Mouse (Mus musculus) embryo, embryonic 10 days (tissue): ENCODE data around the gene Pvr.

Source experiments
- DNase-seq: peaks from one replicate; pipeline ENCODE4 v3.0.0-alpha.2; 2015; ENCODE audit warnings: low spot score

Pvr gene

DNA sequence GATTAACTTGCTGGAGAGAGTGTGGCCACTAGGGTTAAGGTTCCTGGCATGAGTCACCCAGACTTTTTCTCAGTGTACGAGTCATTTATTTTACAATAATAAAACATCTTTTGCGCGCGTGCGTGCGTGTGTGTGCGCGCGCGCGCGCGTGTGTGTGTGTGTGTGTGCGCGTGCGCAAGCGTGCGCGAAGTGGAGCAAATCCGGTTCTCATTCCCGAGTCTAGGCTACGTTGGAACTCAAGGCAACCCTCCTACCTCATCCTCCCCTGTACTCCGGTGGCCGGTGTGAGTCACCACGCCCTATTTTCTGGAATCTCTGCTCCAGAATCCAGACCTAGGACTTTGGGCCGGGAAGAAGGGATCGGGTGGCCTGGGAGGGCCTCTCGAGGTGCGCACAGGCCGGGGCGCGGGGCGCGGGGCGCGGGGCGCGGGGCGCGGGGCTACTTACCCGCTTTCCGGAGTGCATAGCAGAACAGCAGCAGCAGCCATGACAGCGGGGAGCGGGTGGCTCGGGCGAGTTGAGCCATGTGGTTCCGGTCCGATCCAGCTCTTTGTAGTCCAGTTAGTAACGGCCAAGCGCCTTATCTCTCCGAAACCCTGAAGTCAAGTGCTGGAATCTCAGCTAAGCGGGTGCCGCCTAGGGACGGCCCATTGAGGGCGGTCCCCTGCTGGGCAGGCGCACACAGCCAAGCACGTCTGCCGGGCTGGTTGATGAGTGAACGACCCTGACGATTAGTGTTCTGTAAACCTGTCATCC lies at the start of gene Pvr:
Pvr (minus strand) TSS at position 655 of the 756 bp plus-strand sequence.
- DNase-seq, result peak; percentile 83

- DNase-seq, result no peak
Measured at GRCm38 (mm10) chr7:19970196-19970595, 49.2 kb upstream of the Pvr start.

DNA sequence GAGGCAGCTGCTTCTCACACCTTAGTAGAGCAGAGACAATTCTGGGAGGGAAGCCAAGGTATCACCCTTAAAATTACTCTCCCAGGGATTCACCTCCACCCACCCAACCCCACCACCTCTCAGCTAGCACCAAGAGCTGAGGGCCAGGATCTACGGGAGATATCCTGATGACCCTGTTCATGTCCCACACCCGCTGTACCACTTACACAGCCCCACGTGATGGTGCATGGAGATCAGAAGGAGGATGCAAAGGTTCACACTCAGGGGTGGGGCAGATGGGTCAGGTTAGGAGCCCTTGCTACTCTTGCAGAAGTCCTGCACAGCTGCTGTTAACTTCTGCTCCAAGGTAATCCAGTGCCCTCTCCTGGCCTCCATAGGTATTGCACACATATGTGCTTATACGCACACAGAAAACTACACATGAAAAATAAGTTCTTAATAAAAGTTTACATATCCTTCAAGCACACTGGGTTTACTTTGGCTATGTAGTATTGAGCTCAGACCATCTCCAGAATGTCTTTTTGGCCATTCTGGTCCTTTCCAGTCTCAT lies 48.7 kb upstream of the Pvr start:
- DNase-seq, result no peak

- no peak for DNase-seq
Measured at GRCm38 (mm10) chr7:19969106-19969505, 48.1 kb upstream of the Pvr start.

DNA sequence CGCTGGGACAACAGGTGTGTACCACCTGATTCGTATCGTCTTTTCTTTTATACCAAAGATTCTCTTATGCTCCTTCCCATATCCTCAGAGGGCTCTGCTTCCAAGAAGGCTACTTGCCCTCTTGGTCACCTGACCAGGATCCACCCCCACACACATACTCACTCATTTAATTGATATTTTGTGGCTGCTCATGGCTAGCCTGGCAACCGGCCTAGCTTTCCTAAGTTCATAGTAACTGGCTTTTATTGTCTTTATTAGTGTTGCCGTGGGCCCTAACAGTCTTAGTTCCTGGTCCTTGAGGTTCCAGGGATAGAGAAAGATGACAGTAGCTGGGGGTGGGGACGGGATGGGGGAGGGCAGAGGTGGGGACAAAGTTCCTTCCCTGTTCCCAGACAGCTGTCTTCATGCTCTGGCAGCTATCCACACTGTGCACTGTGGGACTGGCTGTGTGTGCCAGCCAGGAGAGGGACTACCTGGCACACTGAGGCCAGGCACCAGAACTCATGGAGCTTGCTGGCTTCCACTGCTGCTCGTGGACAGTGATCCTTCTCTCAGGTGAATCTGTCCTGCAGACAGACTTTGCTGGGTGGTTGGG lies 44.1 kb upstream of the Pvr start, which contains the start of gene Ceacam20:
Ceacam20 (plus strand) TSS at position 428 of the 595 bp plus-strand sequence.
- DNase-seq, result no peak

DNA sequence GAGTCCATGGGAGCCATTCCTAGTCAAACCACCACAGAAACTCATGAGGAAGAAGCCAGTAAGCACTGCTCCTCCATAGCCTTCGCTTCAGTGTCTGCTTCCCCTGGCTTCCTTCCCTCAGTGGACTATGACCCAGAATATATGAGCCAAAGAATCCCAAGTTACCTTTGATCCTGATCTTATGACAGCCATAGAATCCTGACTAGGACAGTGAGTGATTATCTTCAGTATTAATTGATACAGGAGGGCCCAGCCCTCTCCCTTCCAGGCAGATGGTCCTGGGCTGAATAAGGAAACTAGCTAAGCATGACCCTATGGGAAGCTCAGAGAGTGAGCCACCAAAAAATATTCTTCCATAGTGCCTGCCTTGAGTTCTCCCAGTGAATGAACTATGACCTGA lies 41.5 kb upstream of the Pvr start:
- no peak for DNase-seq

DNA sequence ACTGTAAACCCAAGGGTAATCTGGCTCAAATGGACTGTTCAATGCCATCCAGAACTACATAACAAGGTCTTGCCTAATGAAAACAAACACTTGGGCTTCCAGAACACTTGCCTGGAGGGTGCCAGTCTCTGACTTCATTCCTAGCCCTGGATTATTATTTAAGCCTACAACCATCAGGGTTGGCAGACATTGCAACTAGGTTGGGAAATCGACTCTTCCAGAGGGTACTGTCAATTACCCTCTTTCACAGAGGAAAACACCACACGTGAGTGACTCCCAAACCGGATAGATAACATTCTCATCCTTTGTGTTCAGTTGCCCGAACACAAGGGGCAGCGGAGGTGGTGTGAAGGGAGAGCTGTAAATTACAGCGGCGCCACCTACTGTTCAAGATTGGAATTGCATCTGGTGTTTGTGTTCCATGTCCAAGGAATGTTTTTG lies 35.4 kb upstream of the Pvr start:
- DNase-seq, result peak; percentile 92

DNA sequence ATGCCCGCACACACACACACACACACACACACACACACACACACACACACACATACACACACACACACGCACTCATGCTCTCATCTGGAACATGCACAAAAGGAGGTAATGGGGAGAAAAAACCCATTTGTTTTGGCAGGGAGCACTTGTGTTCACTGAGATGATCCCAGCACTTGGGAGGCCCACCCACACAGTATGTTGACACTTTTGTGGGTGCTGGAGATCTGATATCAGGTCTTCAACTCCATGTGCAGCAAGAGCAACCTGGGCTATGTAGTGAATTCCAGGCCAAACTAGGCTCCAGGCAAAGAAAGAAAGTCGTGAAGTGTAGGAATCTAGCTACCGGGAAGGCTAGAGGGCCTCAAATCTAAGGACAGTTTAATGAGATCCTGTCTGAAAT lies 34.9 kb upstream of the Pvr start:
- DNase-seq, result no peak

GRCm38 (mm10) chr7:19953054-19953453 lies 32.1 kb upstream of the Pvr start:
- DNase-seq, result peak; percentile 51

DNA sequence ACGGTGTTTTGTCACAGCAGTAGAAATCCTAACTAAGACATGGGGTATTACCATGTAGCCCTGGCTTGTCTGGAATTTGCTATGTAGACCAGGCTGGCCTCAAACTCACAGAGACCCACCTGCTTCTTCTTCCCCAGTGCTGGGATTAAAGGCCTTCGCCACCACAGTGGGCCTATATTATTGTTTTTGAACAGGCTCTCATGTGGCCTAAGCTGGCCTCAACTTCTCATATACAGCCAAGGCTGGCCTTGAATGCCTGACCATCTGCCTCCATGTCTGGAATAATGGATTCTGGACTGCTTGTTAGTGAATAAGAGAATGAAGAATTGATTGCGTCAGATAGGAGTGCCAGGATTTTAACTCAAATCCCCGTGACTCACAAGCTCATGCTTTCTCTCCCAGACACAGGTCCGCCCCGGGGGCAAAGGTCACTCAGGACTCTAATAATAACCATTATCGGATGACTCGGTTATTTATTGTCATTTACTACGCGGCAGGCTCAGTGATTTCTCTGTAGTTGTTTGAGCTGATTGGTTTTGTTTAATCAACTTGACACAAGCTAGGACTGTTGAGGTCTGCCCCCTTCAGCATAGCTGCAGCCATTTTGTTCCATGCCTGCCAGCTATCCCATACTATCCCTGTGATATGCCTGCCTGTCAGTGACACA lies 31.5 kb upstream of the Pvr start:
- peak; percentile 28 for DNase-seq

- peak; percentile 32 for DNase-seq
Measured at GRCm38 (mm10) chr7:19950589-19950988, 29.6 kb upstream of the Pvr start, which contains the start of gene Igsf23. Gene Igsf23, minus strand, starts transcription at chr7:19950756.

DNA sequence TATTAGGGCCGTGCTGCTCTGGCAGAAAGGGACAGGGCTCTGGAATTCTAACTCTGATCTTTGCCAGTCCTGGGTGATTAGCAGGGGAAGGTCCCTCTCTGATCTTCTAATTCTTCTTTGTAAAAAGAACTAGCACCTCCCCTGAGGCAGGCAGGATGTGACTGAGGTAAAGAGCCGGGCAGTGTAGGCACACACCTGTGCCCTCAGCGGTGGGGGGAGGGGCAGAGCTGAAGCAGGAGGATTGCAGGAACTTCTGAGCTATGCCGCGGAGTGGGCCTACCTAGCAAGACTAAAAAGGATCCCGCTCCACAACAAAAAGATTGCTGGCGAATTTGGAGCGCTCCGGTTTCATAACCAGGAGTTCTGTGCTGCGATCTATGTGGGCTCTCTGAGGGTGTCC lies 29.0 kb upstream of the Pvr start:
- no peak for DNase-seq

DNA sequence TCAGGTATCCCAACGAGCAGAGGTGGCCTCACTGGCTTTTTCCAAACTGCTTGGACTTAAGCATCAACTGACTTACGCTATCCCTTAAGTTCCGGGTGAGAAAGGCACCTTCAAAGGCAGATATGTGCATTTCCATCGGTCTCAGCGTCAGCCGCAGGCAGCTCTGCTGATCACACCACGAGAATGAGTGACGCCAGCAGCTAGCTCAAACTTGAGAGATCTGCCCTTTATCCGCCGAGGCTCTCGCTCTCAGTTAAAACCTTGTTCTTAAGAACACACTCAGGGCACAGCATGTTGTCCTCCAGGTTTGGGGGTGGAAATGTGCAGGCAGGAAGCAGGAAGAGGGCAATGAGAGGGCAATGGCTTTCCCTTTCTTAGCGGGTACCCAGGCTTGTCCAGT lies 28.0 kb upstream of the Pvr start:
- DNase-seq, result no peak

DNA sequence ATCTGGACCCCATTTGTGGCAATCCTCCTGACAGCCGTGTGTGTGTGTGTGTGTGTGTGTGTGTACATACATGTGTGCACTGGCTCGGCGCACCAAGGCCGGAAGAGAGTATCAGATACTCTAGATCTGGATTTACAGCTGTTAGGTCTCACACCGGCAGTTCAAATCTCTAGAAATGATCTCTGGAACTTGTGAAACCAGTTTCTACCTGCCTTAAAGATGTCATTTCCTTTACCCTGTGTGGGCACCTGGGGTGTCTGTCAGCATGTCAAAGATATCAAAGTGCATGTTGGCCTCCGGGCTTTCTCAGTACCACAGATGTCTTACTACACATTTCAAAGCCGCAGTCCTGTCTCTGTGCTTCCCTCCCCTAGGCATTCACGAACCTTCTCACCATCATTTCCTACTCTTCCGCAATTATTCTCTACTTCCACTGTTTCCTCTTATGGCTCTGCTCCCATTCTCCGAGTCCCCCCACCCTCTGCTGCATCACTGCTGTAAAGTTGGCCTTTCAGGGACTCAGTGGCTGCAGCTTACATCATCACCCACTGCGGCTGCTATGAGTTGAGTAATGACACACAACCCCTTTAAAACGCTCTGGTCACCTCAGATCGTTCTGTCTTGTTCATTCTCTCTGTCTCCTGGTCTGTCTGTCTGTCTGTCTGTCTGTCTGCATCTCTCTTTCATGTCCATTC lies 25.0 kb upstream of the Pvr start:
- DNase-seq, result no peak

DNA sequence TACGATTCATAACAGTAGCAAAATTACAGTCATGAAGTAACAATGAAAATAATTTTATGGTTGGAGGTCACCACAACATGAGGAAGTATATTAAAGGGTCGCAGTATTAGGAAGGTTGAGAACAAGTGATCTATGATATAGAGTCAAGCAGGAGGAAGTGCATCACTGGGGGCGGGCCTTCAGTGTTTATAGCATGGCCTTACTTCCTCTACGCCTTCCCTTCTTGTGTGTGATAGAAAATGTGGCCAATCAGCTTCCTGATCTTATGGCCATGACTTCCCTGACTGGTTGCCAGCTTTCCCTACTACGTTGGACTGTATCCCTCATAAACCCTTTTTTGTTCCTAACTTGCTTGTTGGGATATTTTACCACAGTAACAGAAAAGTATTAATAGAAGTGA lies 24.2 kb upstream of the Pvr start:
- no peak for DNase-seq

- no peak for DNase-seq
Measured at GRCm38 (mm10) chr7:19944709-19945108, 23.7 kb upstream of the Pvr start.

DNA sequence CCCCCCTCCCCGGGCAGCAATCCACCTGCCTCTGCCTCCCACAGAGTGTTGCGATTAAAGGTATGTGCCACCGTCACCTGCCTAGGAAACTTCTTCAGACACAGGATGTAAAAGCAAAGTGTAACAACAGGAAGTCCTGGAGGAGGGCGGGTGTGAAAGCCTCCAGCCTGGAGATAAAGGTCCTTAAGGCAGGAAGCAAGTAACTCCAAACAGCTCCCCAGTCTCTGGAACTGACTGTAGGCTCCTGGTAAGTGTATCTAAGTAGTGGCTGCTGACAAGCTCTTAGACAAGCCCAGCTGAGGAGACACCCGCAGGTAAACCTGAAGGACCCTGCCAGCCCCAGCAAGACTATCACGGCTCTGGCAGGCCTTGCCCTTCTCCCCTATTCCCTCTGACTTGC lies 19.3 kb upstream of the Pvr start:
- no peak for DNase-seq

DNA sequence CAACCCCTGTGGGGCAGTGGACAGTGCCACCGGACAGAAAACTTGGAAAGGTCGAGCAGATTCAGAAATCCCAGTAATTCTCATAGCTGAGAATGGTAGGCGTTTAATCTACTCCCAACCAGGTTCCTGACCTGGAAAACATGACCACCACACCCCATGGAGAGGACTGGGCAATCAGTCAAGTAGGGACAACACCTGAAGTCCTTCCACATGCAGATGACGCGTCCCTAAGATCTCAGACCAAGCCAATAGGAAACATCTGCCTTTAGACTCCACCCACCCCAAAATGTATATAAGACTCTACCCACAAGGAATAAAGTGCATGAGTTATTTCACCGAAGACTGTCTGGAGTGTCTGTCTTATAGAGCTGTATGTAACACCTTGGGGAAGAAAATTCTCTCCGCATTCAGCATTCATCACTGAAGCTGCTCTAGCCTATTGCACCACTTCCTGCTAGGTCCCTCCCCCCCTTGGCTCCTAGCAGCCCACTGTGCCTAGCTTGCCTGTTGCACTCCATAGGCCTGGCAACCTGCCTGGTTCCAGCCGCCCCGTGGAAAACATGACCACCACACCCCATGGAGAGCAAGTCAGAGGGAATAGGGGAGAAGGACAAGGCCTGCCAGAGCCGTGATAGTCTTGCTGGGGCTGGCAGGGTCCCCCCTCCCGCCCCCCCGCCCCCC lies 18.7 kb upstream of the Pvr start:
- no peak for DNase-seq

DNA sequence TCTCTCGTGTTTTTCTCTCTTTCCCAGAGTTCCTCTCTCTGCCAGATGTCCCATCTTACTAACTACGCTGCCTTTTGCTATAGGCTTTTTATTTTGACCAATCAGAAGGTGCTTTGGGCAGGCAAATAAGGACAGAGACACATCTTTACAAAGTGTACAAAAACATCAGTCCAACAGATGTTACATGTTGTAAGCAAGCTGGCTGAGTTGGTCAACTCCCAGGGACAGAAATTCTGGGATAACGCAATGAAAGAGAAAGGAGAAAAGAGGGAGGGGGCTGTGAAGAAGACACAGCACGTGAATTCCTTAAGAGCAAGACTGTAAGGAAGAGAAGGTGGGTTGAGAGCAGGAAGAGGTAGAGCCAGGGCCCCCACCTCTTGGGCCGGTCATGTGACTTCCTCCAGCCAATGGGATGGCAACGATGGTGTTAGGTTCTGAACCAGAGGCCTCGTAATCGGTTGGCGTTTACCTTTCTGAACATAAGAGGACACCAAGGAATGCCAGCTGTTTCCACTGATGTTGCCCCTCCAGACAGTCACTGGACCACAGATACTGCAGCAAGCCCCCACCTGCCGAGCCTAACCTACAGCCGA lies 16.4 kb upstream of the Pvr start:
- DNase-seq, result no peak

DNA sequence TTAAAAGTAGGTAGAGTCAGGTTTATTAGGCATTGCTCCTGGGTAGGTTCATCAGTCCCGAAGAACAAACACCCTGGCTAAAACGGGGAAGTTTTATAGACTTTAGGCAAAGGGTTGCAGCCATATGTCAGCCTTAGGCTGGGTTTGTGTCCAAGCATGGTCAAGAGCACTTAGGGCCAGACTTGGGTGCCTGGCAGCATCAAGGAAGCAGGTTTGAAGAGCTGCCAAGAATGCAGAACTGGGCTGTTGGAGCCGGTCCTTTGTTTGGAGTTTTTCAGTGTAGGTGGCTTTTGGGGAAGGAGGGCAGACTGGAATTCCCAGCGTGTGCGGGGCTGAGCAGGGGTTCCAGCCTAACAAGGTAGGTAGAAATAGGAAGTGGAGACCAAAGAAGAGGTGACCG lies 15.0 kb upstream of the Pvr start:
- DNase-seq, result no peak

- DNase-seq, result no peak
Measured at GRCm38 (mm10) chr7:19935171-19935751, 14.3 kb upstream of the Pvr start.
